Comparison of ENCODE assay signal across 6 mouse cellular contexts in genomic region chrX:147253617-147254016, GRCm38 (mm10).
DNase-seq lines count a peak whose midpoint lies in the region; TF ChIP-seq lines count a peak whose summit lies in the region.
"Not testable (repeated sequence)": the region's sequence is repeated elsewhere in the genome, so short reads cannot be mapped to it uniquely, and the experiment has no call there.

No protein-coding gene starts in this region.

- H3K9me3 ChIP-seq in ES-Bruce4 (replicated peaks; ENCODE audit: control insufficient read depth, insufficient read depth, low read length, poor library complexity, severe bottlenecking); ES-E14 (ENCODE audit: control insufficient read depth, insufficient read depth, low read depth, low read length): not testable (repeated sequence)

- H3K27ac ChIP-seq in ES-Bruce4 (ENCODE audit: insufficient read depth, low read length); ES-E14 (ENCODE audit: insufficient read depth, low read depth, low read length, poor library complexity, severe bottlenecking): not testable (repeated sequence)

- not testable (repeated sequence) for H3K27me3 ChIP-seq in ES-Bruce4 (ENCODE audit: control insufficient read depth, insufficient read depth, low read length, poor library complexity, severe bottlenecking)

- in situ Hi-C loops in ES-E14 (cut with MboI; ENCODE audit: low sequenced_read_pairs in 2 of 2, unreplicated experiment in 2 of 2): not testable (repeated sequence)

- not testable (repeated sequence) for H3K9ac ChIP-seq in ES-Bruce4 (ENCODE audit: low read depth, poor library complexity, severe bottlenecking); ES-E14 (ENCODE audit: insufficient read depth, low read depth, low read length, poor library complexity, severe bottlenecking)

- not testable (repeated sequence) for H3K4me3 ChIP-seq in ES-Bruce4 (ENCODE audit: low read depth, low read length); ES-E14 (ENCODE audit: insufficient read depth in 1 of 2, low read depth in 1 of 2, low read length in 2 of 2, poor library complexity in 1 of 2, severe bottlenecking in 1 of 2)

- TF ChIP-seq POLR2A in ES-Bruce4 (IDR thresholded peaks at IDR 0.05; ENCODE audit: insufficient read depth, low read length): not testable (repeated sequence)

- peak; percentile 78; the same call in 1 of the 2 replicates for TF ChIP-seq EP300 in ES-Bruce4 (IDR thresholded peaks at IDR 0.05; ENCODE audit: insufficient read depth, low read depth, low read length)

- DNase-seq in ES-CJ7 (ENCODE audit: low read depth, low spot score): peak; percentile 89
- DNase-seq in ES-E14 (ENCODE audit: low read depth, low spot score): peak; percentile 40
- peak; percentile 69 for DNase-seq in R1 (ENCODE audit: low read depth, low spot score)
- peak; percentile 1 for DNase-seq in WW6 (ENCODE audit: low read depth, low spot score)
- peak; percentile 91 for DNase-seq in ZHBTc4 (ENCODE audit: low read depth, low spot score)

- not testable (repeated sequence) for H3K4me1 ChIP-seq in ES-Bruce4 (ENCODE audit: control insufficient read depth, insufficient read depth, low read length); ES-E14 (ENCODE audit: control insufficient read depth in 2 of 2, insufficient read depth in 2 of 2, low read length in 2 of 2, poor library complexity in 1 of 2)

- not testable (repeated sequence) for TF ChIP-seq CTCF in ES-Bruce4 (IDR thresholded peaks at IDR 0.05; ENCODE audit: low read depth, low read length)

- not testable (repeated sequence) for H3K36me3 ChIP-seq in ES-Bruce4 (ENCODE audit: control insufficient read depth, insufficient read depth, low read length, poor library complexity, severe bottlenecking); ES-E14 (ENCODE audit: control insufficient read depth, insufficient read depth, low read length, poor library complexity, severe bottlenecking)

Comparison
In these comparisons a context has a peak if more than half of its experiments do, and no peak if none do; other contexts are left out.
1. DNase-seq: peak in every context shown above with its lines; median percentile 91 in ZHBTc4; 89 in ES-CJ7; 69 in R1; 40 in ES-E14; 1 in WW6.